Mouse (Mus musculus) lung, adult 2 months (tissue): Measurements from ENCODE around the gene Akr7a5.

Source experiments
- CTCF ChIP-seq: fragments of 200-500 bp; IDR thresholded peaks from 2 replicates; pipeline ENCODE4 v1.5.1; 2011; ENCODE audit warnings: mild to moderate bottlenecking, low read length, control low read depth; ENCODE audit not compliant: insufficient read depth
- POLR2A ChIP-seq: fragments of 200-500 bp; IDR thresholded peaks from 2 replicates; pipeline ENCODE4 v1.6.1; 2011; ENCODE audit warnings: low read depth, mild to moderate bottlenecking, control low read depth, low read length, borderline replicate concordance; ENCODE audit errors: extremely low read depth

DNA sequence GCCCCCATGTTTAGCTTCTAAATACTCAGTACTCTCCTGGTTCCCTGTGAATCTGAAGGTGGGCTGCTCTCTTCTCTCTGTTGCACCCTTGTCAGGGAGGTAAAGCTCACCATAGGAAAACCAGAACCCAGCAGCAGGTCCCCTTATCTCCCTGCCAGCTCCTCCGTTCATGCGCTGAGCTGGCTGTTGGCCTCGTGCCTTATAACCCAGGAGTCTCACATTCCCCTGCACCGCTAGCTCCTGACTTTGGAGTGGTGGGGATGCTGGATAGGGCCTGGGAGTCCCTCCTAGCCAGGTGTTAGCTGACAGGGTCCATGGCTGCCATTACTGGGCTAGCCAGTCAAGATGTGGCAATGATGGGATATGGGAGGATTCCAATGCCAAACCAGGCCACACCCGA, 24.3 kb upstream of the Akr7a5 start:
- TF ChIP-seq CTCF (no peak), POLR2A (no peak)
